Comparison of ENCODE assay signal across 22 mouse cellular contexts in the genomic region with DNA sequence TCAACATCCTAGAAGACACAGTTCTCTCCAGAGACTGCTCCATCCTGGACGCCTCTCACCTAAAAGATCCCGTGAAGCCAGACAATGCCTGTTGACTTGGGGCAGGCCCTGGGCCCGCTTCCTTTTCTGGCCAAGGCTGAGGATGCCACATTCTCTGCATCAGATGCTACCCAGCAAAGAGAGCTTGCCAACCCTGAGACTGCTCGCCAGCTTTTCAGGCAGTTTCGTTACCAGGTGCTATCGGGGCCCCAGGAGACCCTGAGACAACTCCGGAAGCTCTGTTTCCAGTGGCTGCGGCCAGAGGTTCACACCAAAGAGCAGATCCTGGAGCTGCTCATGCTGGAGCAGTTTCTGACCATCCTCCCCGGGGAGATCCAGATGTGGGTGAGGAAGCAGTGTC. TPM values are rescaled to one million over a fixed set of nuclear protein-coding genes. Genes with fewer than 3 reads are reported as not detected.
DNase-seq lines count a peak whose midpoint lies in the region; ATAC-seq and TF ChIP-seq lines count a peak whose summit lies in the region.
"Had no signal": no experiment of that assay in that cellular context is flagged by ENCODE, and none has a peak within 500 bp of the region (broad histone marks: within the 10 kb centered on the region; RNA-seq: fewer than 3 reads in every experiment).

No protein-coding gene starts in this region.

- no peak overlapping the region for H3K4me3 ChIP-seq in hindbrain, postnatal 0 days (ENCODE audit: low read length)
- H3K4me3 ChIP-seq in hindbrain, embryonic 13.5 days, result no peak overlapping the region
- H3K4me3 ChIP-seq: embryonic facial prominence, embryonic 13.5 days; forebrain, embryonic 10.5 days; forebrain, embryonic 13.5 days; hindbrain, embryonic 10.5 days had no signal

- H3K27me3 ChIP-seq in hindbrain, postnatal 0 days (ENCODE audit: insufficient read depth, low read length), result no peaks in the 10 kb centered on the region
- H3K27me3 ChIP-seq in hindbrain, embryonic 13.5 days, result no peaks in the 10 kb centered on the region
- H3K27me3 ChIP-seq: embryonic facial prominence, embryonic 13.5 days; forebrain, embryonic 13.5 days had no signal

- no peak overlapping the region for H3K4me2 ChIP-seq in hindbrain, postnatal 0 days (ENCODE audit: low read depth, low read length)
- no peak overlapping the region for H3K4me2 ChIP-seq in hindbrain, embryonic 13.5 days
- H3K4me2 ChIP-seq: embryonic facial prominence, embryonic 13.5 days; forebrain, embryonic 13.5 days; heart, embryonic 11.5 days; hindbrain, embryonic 14.5 days had no signal

- peaks cover 5% of the 10 kb centered on the region; the same call in 1 of the 2 replicates for H3K4me1 ChIP-seq in hindbrain, postnatal 0 days (ENCODE audit: insufficient read depth, low read length)
- H3K4me1 ChIP-seq in hindbrain, embryonic 13.5 days (replicated peaks), result peaks cover 24% of the 10 kb centered on the region

- ATAC-seq in hindbrain, postnatal 0 days, result no peak
- no peak for ATAC-seq in hindbrain, embryonic 13.5 days (ENCODE audit: low FRiP score)
- ATAC-seq: activated CD4-positive, CD25-positive, alpha-beta regulatory T cell, adult 4 months; forebrain, embryonic 13.5 days; forebrain, embryonic 16.5 days; intestine, postnatal 0 days had no signal

- DNase-seq in cerebellum, adult 18-20 months, result peak; percentile 11 to 17
- no peak for DNase-seq in cerebellum, postnatal 36 days
- DNase-seq in cerebellum, postnatal 25 days, result peak; percentile 30 to 43
- DNase-seq in cerebellum, adult 11 months, result no peak
- DNase-seq in hindbrain, postnatal 0 days (ENCODE audit: low spot score), result peak; percentile 11
- DNase-seq: adrenal gland, adult 8-10 months; adrenal gland, postnatal 25 days; cerebellum, adult 9-10 months; gastrocnemius, postnatal 10 days; gastrocnemius, postnatal 36 days; heart, postnatal 36 days; kidney, adult 2 months had no signal

- 71% methylated on average over 9 of the region's 9 CpGs for WGBS in hindbrain, postnatal 0 days
- 90% methylated on average over 9 of the region's 9 CpGs for WGBS in hindbrain, embryonic 13.5 days

- H3K9ac ChIP-seq in hindbrain, postnatal 0 days (replicated peaks; ENCODE audit: low read length), result no peak overlapping the region
- H3K9ac ChIP-seq in hindbrain, embryonic 13.5 days, result no peak overlapping the region
- H3K9ac ChIP-seq: embryonic facial prominence, embryonic 13.5 days; forebrain, embryonic 13.5 days; hindbrain, embryonic 14.5 days had no signal

- H3K36me3 ChIP-seq in hindbrain, postnatal 0 days (ENCODE audit: insufficient read depth, low read length), result peaks cover 11% of the 10 kb centered on the region
- peaks cover 35% of the 10 kb centered on the region for H3K36me3 ChIP-seq in hindbrain, embryonic 13.5 days

- H3K27ac ChIP-seq in hindbrain, postnatal 0 days, result no peak overlapping the region
- H3K27ac ChIP-seq in hindbrain, embryonic 13.5 days, result no peak overlapping the region
- H3K27ac ChIP-seq: embryonic facial prominence, embryonic 13.5 days; forebrain, embryonic 10.5 days; forebrain, embryonic 13.5 days; hindbrain, embryonic 10.5 days; hindbrain, embryonic 14.5 days had no signal

- TF ChIP-seq CTCF in hindbrain, postnatal 0 days (IDR thresholded peaks at IDR 0.05; ENCODE audit: low read depth), result no peak

- H3K9me3 ChIP-seq in hindbrain, postnatal 0 days (ENCODE audit: low read length), result no peaks in the 10 kb centered on the region
- H3K9me3 ChIP-seq in hindbrain, embryonic 13.5 days, result no peaks in the 10 kb centered on the region
- H3K9me3 ChIP-seq: embryonic facial prominence, embryonic 13.5 days; forebrain, embryonic 10.5 days; forebrain, embryonic 13.5 days; hindbrain, embryonic 10.5 days had no signal

RNA-seq across cellular contexts. Expression of gene Zkscan6, which starts 7.4 kb away (rescaled TPM):
- total RNA-seq in hindbrain, postnatal 0 days (2014; rRNA removed), result 10.0 and 11.5 TPM in 2 replicates
- 11.1 and 11.8 TPM in 2 replicates for polyA plus RNA-seq in hindbrain, postnatal 0 days (2015; fragmentation: Nextera tagmentation; extraction: Ambion mirVana)
- 19.8 and 21.7 TPM in 2 replicates for polyA plus RNA-seq in hindbrain, embryonic 13.5 days (2015; fragmentation: Nextera tagmentation; extraction: Ambion mirVana)

RNA-seq across cellular contexts. Expression of gene Map2k4, which starts 26.3 kb away (rescaled TPM):
- 116 and 127 TPM in 2 replicates for total RNA-seq in hindbrain, postnatal 0 days (2014; rRNA removed)
- 113 and 116 TPM in 2 replicates for polyA plus RNA-seq in hindbrain, postnatal 0 days (2015; fragmentation: Nextera tagmentation; extraction: Ambion mirVana)
- 77.5 and 82.0 TPM in 2 replicates for polyA plus RNA-seq in hindbrain, embryonic 13.5 days (2015; fragmentation: Nextera tagmentation; extraction: Ambion mirVana)

Comparison
In these comparisons a context has a peak if more than half of its experiments do, and no peak if none do; other contexts are left out.
1. DNase-seq: peak in cerebellum, adult 18-20 months (2 of 2), cerebellum, postnatal 25 days (2 of 2) and hindbrain, postnatal 0 days (single experiment); none in cerebellum, postnatal 36 days (0 of 2) and cerebellum, adult 11 months (single experiment).